Mouse (Mus musculus): ENCODE data around the gene Thsd4. TPM values are rescaled to one million over a fixed set of nuclear protein-coding genes. Genes with fewer than 3 reads are reported as not detected.

The Thsd4 gene
- polyA plus RNA-seq, 1 experiment from 2014 or later, result 31.6 TPM

DNA sequence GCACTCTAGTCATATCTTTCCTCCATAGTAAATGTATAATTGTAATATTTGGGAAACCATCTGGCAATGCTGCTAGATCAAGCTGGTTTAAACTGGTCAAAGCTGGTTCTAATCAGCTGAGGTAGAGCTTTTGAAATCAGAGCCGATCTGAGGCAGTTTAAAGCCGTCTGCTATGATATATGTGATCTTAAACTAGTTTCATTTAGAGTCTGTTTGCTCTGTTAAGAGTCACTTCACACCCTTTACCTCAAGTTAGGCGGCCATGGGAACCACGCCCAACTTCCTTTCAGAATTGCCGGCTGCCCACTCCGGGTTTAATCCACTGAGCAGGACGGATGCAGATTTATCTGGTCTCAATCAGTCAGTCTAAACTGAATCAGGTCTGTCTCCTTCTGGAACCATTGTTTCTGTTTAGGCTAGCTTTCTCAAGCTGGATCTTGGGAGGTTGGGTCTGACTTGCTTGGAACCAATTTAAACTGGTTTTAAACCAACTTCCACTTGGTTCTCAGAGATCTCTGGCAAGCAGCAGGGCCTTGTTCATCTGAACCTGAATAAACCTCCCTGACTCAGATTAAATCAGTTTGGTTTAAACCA, 21.7 kb upstream of the Thsd4 start:
- Histone ChIP-seq H3K9me3 (no peaks in the 10 kb centered on the region), H3K4me2 (no peak overlapping the region), H3K9ac (no peak overlapping the region), H3K4me1 (peaks cover 6% of the 10 kb centered on the region; the same call in 1 of the 2 replicates), H3K4me3 (no peak overlapping the region), H3K36me3 (no peaks in the 10 kb centered on the region), H3K27me3 (no peaks in the 10 kb centered on the region), H3K27ac (no peak overlapping the region)
- 25% methylated on average over 7 of the region's 7 CpGs for WGBS
- no peak for ATAC-seq (ENCODE audit: insufficient number of reproducible peaks, low FRiP score, low TSS enrichment, low read depth)

DNA sequence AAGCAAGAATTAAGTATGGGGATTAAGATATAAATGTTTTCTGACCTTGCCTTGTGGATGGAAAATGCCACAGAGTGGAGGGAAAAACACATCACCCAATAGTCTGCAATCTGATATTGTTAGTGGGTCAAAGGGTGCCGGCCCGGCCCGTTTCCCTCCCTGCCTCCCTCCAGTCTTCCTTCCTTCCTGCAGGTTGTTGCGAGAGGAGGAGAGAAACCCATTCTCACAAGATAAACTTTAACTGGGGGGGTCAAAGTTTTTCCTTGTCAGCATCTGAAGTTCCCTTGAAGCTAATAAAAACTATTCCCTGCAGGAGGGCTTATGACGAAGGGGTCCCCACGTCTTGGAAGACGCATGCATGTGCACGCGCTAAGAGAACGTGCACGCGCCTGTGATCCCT, 8.5 kb upstream of the Thsd4 start:
- Histone ChIP-seq H3K36me3 (no peaks in the 10 kb centered on the region), H3K9ac (no peak overlapping the region), H3K27me3 (no peaks in the 10 kb centered on the region), H3K27ac (no peak overlapping the region), H3K9me3 (no peaks in the 10 kb centered on the region), H3K4me1 (peaks cover 10% of the 10 kb centered on the region), H3K4me2 (no peak overlapping the region), H3K4me3 (no peak overlapping the region)
- 78% methylated on average over 12 of the region's 12 CpGs for WGBS
- ATAC-seq (ENCODE audit: insufficient number of reproducible peaks, low FRiP score, low TSS enrichment, low read depth), result no peak

DNA sequence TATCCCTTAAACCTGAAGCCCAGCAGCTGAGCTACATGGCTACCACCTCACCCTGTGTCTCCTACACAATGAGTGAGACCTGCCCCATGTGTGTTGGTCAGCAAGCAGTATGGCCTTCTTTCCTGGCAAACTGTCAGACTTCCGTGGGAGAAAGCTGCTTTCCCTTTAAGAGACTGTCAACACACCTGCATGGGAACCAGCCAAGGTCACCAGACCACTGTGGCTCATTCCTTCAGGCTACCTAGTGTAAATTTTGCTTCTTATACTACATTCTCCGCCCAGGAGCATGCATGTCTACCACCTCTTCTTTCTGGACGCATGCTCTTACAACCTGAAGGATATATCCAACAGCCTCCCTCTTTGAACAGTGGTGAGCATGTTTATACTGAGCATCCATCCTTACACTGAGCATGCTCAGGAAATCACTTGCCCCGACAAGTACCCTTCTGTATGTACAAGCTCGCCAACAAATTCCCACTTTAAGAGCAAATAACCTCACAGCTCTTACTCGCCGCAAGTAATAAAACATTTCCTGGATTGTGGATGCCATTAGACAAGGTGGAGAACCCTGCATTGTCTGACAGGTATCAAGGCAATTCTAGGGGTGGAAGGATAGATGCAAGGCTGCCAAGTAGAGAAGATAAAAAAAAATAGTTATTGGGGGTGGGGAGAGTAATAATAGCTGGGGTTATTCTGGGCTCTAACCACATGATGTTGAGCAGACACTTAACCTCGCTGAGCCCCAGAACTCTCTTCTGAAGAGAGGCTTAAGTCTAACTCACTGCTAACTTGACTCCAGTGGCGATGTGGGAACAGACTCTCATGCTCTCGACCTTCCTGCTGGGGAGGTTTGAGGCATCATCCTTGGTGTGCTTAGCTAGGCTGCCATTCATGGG, 7.8 kb upstream of the Thsd4 start:
- Histone ChIP-seq H3K27me3 (no peaks in the 10 kb centered on the region), H3K4me1 (peaks cover 13% of the 10 kb centered on the region), H3K27ac (no peak overlapping the region), H3K9ac (no peak overlapping the region), H3K36me3 (no peaks in the 10 kb centered on the region), H3K9me3 (no peaks in the 10 kb centered on the region), H3K4me3 (no peak overlapping the region), H3K4me2 (no peak overlapping the region)
- ATAC-seq (ENCODE audit: insufficient number of reproducible peaks, low FRiP score, low TSS enrichment, low read depth), result no peak
- WGBS, result 61% methylated on average over 10 of the region's 10 CpGs

DNA sequence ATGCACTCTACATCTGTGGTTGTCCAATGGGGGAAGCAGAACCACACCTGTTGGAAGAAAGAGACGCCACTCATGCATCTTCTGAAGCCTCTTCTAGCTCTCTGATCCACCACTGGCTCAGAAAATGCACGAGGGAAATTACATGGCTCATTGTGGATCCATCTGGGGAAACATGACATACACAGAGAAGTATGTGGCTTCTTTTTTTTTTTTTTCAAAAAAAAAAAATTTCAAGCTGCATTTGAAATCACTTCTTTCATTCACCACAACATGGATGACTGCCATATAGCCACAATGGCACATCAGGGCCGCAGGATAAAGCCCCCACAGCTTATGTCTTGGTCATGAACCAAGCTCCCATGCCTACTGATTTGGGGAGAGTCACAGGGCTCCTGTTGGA, 6.4 kb upstream of the Thsd4 start:
- WGBS, result 73% methylated on average over 3 of the region's 3 CpGs
- no peaks in the 10 kb centered on the region for H3K27me3 ChIP-seq
- H3K4me2 ChIP-seq, result no peak overlapping the region
- no peak overlapping the region for H3K4me3 ChIP-seq
- H3K9ac ChIP-seq, result no peak overlapping the region
- peaks cover 13% of the 10 kb centered on the region for H3K4me1 ChIP-seq
- no peaks in the 10 kb centered on the region for H3K36me3 ChIP-seq
- H3K9me3 ChIP-seq, result no peaks in the 10 kb centered on the region
- H3K27ac ChIP-seq, result no peak overlapping the region
- no peak for ATAC-seq (ENCODE audit: insufficient number of reproducible peaks, low FRiP score, low TSS enrichment, low read depth)

DNA sequence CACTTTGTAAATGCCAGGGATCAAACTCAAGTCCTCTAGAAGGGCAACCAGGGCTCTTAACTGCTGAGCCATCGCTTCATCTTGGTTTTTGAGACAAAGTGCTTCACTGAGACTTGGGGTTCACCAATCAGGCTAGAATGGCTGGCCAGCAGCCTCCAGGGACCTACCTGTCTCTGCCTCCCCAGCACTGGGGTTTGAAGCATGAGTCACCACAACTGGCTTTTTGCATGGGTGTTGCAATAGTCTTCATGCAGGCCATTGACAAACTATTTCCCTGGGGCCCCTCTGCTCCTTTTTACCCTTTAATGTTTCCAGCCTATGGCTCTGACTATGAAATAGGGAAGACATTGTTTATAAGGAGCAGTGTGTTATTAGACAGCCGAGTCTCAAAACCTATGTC, 6.0 kb upstream of the Thsd4 start:
- H3K9me3 ChIP-seq, result no peaks in the 10 kb centered on the region
- H3K9ac ChIP-seq, result no peak overlapping the region
- 78% methylated on average over 2 of the region's 2 CpGs for WGBS
- peaks cover 4% of the 10 kb centered on the region; the same call in 1 of the 2 replicates for H3K27me3 ChIP-seq
- H3K27ac ChIP-seq, result no peak overlapping the region
- H3K4me1 ChIP-seq, result peaks cover 13% of the 10 kb centered on the region
- H3K36me3 ChIP-seq, result no peaks in the 10 kb centered on the region
- H3K4me2 ChIP-seq, result no peak overlapping the region
- no peak overlapping the region for H3K4me3 ChIP-seq
- ATAC-seq (ENCODE audit: insufficient number of reproducible peaks, low FRiP score, low TSS enrichment, low read depth), result no peak

DNA sequence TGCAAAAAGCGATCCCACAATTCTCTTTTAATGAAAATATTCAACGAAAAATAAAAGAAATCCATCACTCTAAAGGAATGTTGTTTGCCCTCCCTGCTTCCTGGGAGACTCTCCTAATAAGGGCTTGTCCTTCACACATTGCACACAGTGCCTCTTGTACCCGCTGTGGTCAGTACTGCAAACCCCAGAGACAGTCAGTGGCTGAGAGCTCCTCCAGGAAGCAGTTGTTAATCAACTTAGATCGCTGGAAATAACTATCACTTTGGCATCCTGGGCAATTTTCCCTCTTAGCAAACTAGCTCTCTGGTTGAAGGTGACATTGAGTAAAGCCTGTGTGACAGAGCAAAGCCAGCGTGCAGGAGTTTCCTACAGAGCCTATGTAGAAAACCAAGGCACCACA, 5.2 kb upstream of the Thsd4 start:
- H3K9me3 ChIP-seq, result no peaks in the 10 kb centered on the region
- no peak for ATAC-seq (ENCODE audit: insufficient number of reproducible peaks, low FRiP score, low TSS enrichment, low read depth)
- H3K27ac ChIP-seq, result no peak overlapping the region
- no peaks in the 10 kb centered on the region for H3K36me3 ChIP-seq
- H3K4me1 ChIP-seq, result peaks cover 17% of the 10 kb centered on the region
- WGBS, result 61% methylated on average over 5 of the region's 5 CpGs
- H3K4me2 ChIP-seq, result no peak overlapping the region
- no peak overlapping the region for H3K9ac ChIP-seq
- H3K27me3 ChIP-seq, result peaks cover 11% of the 10 kb centered on the region
- no peak overlapping the region for H3K4me3 ChIP-seq

DNA sequence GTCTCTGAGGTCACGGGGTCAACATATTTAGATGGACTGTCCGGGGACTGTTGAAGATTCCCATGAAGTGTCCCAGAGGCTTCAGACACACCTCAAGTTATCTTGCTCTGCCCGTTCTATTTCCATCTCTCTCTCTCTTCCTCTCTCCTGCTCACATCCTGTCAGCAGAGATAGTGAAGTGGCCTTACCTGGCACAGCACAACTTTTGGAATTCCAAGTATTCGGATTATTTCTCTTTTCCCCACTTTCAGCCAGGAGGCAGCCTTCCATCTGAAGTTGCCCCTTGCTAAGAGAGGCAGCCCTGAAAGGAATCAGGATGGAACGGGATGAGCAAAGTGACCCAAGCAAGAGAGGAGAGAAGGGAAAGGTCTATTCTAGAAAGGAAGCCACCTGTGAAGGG, 4.3 kb upstream of the Thsd4 start:
- Histone ChIP-seq H3K4me3 (no peak overlapping the region), H3K4me1 (peaks cover 22% of the 10 kb centered on the region), H3K27me3 (peaks cover 14% of the 10 kb centered on the region), H3K9me3 (no peaks in the 10 kb centered on the region), H3K4me2 (no peak overlapping the region), H3K27ac (no peak overlapping the region), H3K9ac (no peak overlapping the region), H3K36me3 (no peaks in the 10 kb centered on the region)
- 59% methylated on average over 5 of the region's 5 CpGs for WGBS
- ATAC-seq (ENCODE audit: insufficient number of reproducible peaks, low FRiP score, low TSS enrichment, low read depth), result no peak

DNA sequence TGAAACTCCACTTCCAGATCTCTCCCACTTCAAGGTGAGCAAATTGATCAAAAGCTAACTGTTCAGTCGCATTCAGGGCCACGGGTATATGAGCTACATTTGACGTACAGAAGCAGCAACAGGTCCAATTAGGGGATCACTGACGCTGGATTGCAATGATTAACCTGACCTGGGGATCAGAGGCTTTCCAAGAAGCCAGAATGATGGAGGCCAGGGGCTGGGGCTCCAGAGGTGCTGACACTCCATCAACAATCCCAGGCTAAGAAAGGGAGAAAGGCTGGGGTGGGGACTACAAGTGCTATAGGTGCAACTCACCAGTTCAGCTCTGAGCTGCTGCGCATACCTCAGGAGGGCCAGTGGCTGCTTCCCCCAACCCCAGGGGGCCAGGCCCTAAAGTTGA, 703 bp downstream of the Thsd4 start:
- no peak for ATAC-seq (ENCODE audit: insufficient number of reproducible peaks, low FRiP score, low TSS enrichment, low read depth)
- no peaks in the 10 kb centered on the region for H3K36me3 ChIP-seq
- H3K9me3 ChIP-seq, result no peaks in the 10 kb centered on the region
- WGBS, result 32% methylated on average over 5 of the region's 5 CpGs
- H3K4me3 ChIP-seq, result peak overlapping the region; percentile 66
- 0 out of 2 replicates have a peak overlapping the region, but pooled peaks have one; percentile 18 for H3K27ac ChIP-seq
- no peak overlapping the region; the same call in 1 of the 2 replicates for H3K9ac ChIP-seq
- H3K4me1 ChIP-seq, result peaks cover 50% of the 10 kb centered on the region
- peaks cover 28% of the 10 kb centered on the region for H3K27me3 ChIP-seq
- peak overlapping the region; percentile 84 for H3K4me2 ChIP-seq

DNA sequence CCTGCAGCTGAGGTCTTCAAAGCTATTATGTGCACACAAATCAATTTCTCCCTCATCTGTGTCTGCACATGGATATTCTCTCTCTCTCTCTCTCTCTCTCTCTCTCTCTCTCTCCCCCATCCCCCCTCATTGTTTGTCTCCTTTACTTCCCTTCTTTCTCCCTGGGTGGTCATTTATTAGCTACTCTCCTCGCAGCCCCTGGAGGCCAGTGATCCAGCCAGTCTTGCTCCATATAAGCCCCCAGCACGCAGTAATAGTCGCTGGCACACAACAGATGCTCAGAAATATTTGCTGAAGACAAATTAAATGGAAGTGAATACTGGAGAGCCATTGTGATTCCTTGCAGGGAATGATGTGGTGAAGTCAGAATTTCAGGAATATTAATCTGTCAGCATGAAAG, 2.2 kb downstream of the Thsd4 start:
- no peaks in the 10 kb centered on the region for H3K9me3 ChIP-seq
- H3K27ac ChIP-seq, result no peak overlapping the region
- ATAC-seq (ENCODE audit: insufficient number of reproducible peaks, low FRiP score, low TSS enrichment, low read depth), result no peak
- H3K9ac ChIP-seq, result no peak overlapping the region
- WGBS, result 17% methylated on average over 3 of the region's 3 CpGs
- peaks cover 39% of the 10 kb centered on the region for H3K4me1 ChIP-seq
- peak overlapping the region; percentile 66; the same call in 1 of the 2 replicates for H3K4me3 ChIP-seq
- H3K4me2 ChIP-seq, result peak overlapping the region; percentile 84
- H3K36me3 ChIP-seq, result no peaks in the 10 kb centered on the region
- H3K27me3 ChIP-seq, result peaks cover 28% of the 10 kb centered on the region

DNA sequence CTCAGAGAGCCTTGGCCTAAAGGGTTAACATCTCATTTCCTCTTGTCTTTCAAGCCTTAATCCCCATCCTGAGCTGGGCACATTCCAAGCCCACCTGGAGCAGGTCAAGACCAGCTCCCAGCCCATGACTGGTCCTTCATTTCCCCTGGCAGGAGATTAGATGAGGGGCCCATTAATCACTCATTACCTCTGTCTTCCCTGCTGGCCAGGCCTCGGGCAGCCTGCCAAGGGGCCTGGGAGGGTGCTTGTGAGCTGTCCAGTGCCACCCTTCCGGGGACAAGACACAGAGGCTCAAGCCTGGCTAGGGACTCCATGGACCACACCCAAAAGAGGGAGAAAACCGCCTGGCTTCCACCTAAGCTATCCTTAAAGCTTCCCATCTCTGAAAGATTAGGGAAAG, 3.6 kb downstream of the Thsd4 start:
- 28% methylated on average over 3 of the region's 3 CpGs for WGBS

DNA sequence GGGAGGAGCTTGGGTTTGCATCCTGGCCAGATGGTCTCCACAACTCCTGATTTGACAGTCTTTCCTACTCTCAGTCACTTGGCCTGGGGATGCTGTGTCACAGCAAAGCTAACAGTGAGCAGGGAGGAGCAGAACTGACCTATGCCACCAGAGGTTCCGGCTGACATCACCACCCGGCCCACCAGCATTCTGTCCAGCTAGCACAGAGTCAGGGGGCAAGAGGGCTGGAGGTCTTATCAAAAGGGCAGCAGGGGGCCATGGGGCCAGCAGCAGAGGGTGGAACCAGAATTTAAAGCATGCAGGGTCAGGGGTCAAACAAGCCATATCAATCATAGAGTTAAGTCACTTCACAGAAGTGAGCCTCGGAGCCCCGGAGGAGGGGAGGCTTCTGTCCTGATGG, 4.7 kb downstream of the Thsd4 start:
- no peak overlapping the region for H3K27ac ChIP-seq
- 47% methylated on average over 4 of the region's 4 CpGs for WGBS

More for the DNA sequence above, 3.6 kb downstream of the Thsd4 start:
- Histone ChIP-seq H3K27me3 (peaks cover 27% of the 10 kb centered on the region), H3K27ac (no peak overlapping the region), H3K36me3 (no peaks in the 10 kb centered on the region), H3K4me1 (peaks cover 39% of the 10 kb centered on the region), H3K4me2 (no peak overlapping the region), H3K9me3 (no peaks in the 10 kb centered on the region), H3K9ac (no peak overlapping the region), H3K4me3 (no peak overlapping the region)
- ATAC-seq (ENCODE audit: insufficient number of reproducible peaks, low FRiP score, low TSS enrichment, low read depth), result no peak

DNA sequence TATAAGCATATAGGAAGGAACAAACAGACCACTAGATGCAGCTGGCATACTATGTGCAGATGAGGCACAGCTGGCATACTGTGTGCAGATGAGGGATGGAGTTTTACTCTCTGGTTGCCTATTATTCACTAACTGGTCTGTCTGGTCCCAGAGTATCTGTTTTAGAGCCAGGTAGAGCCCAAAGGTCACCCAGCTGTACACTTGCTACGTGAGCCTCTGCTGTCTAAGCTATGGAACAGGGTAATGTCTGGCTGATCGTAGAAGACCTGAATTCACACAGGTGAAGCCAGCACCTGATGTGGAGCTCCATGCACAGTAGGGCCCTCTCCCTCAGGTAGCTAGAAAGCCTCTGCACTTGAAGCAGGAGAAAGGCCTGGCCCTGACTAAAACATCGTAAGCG, 5.5 kb downstream of the Thsd4 start:
- peaks cover 16% of the 10 kb centered on the region for H3K27me3 ChIP-seq
- WGBS, result 91% methylated on average over 4 of the region's 4 CpGs
- H3K9ac ChIP-seq, result no peak overlapping the region
- no peak overlapping the region for H3K27ac ChIP-seq
- H3K4me2 ChIP-seq, result no peak overlapping the region
- no peaks in the 10 kb centered on the region for H3K9me3 ChIP-seq
- no peaks in the 10 kb centered on the region for H3K36me3 ChIP-seq
- peaks cover 32% of the 10 kb centered on the region for H3K4me1 ChIP-seq
- ATAC-seq (ENCODE audit: insufficient number of reproducible peaks, low FRiP score, low TSS enrichment, low read depth), result no peak
- H3K4me3 ChIP-seq, result no peak overlapping the region

More for the DNA sequence above, 4.7 kb downstream of the Thsd4 start:
- Histone ChIP-seq H3K27me3 (peaks cover 18% of the 10 kb centered on the region), H3K9ac (no peak overlapping the region), H3K4me3 (no peak overlapping the region), H3K9me3 (no peaks in the 10 kb centered on the region), H3K4me2 (no peak overlapping the region), H3K4me1 (peaks cover 36% of the 10 kb centered on the region), H3K36me3 (no peaks in the 10 kb centered on the region)
- no peak for ATAC-seq (ENCODE audit: insufficient number of reproducible peaks, low FRiP score, low TSS enrichment, low read depth)
